Mouse (Mus musculus) thymus, adult 2 months (tissue): ENCODE measurements around the gene Tuba3a. TPM values are rescaled to one million over a fixed set of nuclear protein-coding genes. Genes with fewer than 3 reads are reported as not detected.

Experiments used
- DNase-seq: peaks from one replicate; pipeline ENCODE4 v3.0.0; 2021
- H3K27ac ChIP-seq: fragments of 200-500 bp; 2 replicates; pipeline ENCODE4 v1.5.1; 2012; ENCODE audit warnings: low read length, control low read depth; ENCODE audit not compliant: control insufficient read depth, insufficient read depth
- H3K27me3 ChIP-seq: fragments of 200-500 bp; 2 replicates; pipeline ENCODE4 v1.6.1; 2012; ENCODE audit warnings: mild to moderate bottlenecking, low read length, moderate library complexity, mixed read lengths; ENCODE audit not compliant: control insufficient read depth, insufficient read depth
- H3K36me3 ChIP-seq: fragments of 200-500 bp; 2 replicates; pipeline ENCODE4 v1.6.1; 2012; ENCODE audit warnings: mild to moderate bottlenecking, low read length, moderate library complexity; ENCODE audit not compliant: control insufficient read depth, insufficient read depth
- H3K4me1 ChIP-seq: fragments of 200-500 bp; replicated peaks from 2 replicates; pipeline ENCODE4 v1.6.1; 2012; ENCODE audit warnings: low read length; ENCODE audit not compliant: control insufficient read depth, insufficient read depth
- H3K4me3 ChIP-seq: fragments of 200-500 bp; 2 replicates; pipeline ENCODE4 v1.5.1; 2012; ENCODE audit warnings: mild to moderate bottlenecking, low read length, control low read depth, moderate library complexity; ENCODE audit not compliant: control insufficient read depth, insufficient read depth
- CTCF ChIP-seq: fragments of 200-500 bp; IDR thresholded peaks from 2 replicates; pipeline ENCODE4 v1.5.1; 2012; ENCODE audit warnings: mild to moderate bottlenecking, control low read depth, low read length, moderate library complexity, borderline replicate concordance; ENCODE audit not compliant: control insufficient read depth, poor library complexity, insufficient read depth; ENCODE audit errors: extremely low read depth
- POLR2A ChIP-seq: fragments of 200-500 bp; IDR thresholded peaks from 2 replicates; pipeline ENCODE4 v1.6.1; 2012; ENCODE audit warnings: mild to moderate bottlenecking, low read length, control low read depth, moderate library complexity; ENCODE audit not compliant: control insufficient read depth, poor library complexity, insufficient read depth; ENCODE audit errors: extremely low read depth
- WGBS: fragments of 180-500 bp; shearing (Covaris S2); methylation state at CpG from one replicate; pipeline ENCODE4 v1.1.7; 2018; 5-methylcytosine and 5-hydroxymethylcytosine counted together
- polyA plus RNA-seq: library from polyadenylated mRNA; depleted of rRNA; stranded (reverse); fragments of >200 nt; gene quantifications from 2 replicates; pipeline ENCODE4 v1.2.3, GENCODE M21; 2012

The Tuba3a gene
- polyA plus RNA-seq, 1 experiment, result 0.84 TPM

- 8% methylated on average over 8 of the region's 8 CpGs for WGBS
- no peaks in the 10 kb centered on the region for H3K27me3 ChIP-seq
- H3K36me3 ChIP-seq, result no peaks in the 10 kb centered on the region
- no peak overlapping the region for H3K4me3 ChIP-seq
- DNase-seq, result peak; percentile 82
- TF ChIP-seq CTCF (no peak), POLR2A (no peak)
- H3K27ac ChIP-seq, result peak overlapping the region; percentile 43
- H3K4me1 ChIP-seq, result peaks cover 75% of the 10 kb centered on the region
Measured at GRCm38 (mm10) chr6:125241566-125241965, 44.3 kb downstream of the Tuba3a start.

- DNase-seq, result peak; percentile 23
- TF ChIP-seq POLR2A (no peak), CTCF (no peak)
- H3K27me3 ChIP-seq, result no peaks in the 10 kb centered on the region
- no peak overlapping the region for H3K4me3 ChIP-seq
- no peaks in the 10 kb centered on the region for H3K36me3 ChIP-seq
- WGBS, result 44% methylated on average over 5 of the region's 5 CpGs
- peaks cover 69% of the 10 kb centered on the region for H3K4me1 ChIP-seq
- H3K27ac ChIP-seq, result peak overlapping the region; percentile 61
Measured at GRCm38 (mm10) chr6:125240617-125241016, 45.2 kb downstream of the Tuba3a start.

GRCm38 (mm10) chr6:125239547-125239946 is 46.3 kb downstream of the Tuba3a start:
- Histone ChIP-seq H3K27me3 (no peaks in the 10 kb centered on the region), H3K36me3 (no peaks in the 10 kb centered on the region; the same call in 1 of the 2 replicates), H3K27ac (peak overlapping the region; percentile 94; the same call in 1 of the 2 replicates), H3K4me1 (peaks cover 62% of the 10 kb centered on the region), H3K4me3 (no peak overlapping the region)
- TF ChIP-seq CTCF, result no peak
- TF ChIP-seq POLR2A, result no peak
- WGBS, result 74% methylated on average over 5 of the region's 5 CpGs
- DNase-seq, result no peak

- DNase-seq, result peak; percentile 80
- TF ChIP-seq CTCF, result no peak
- TF ChIP-seq POLR2A, result no peak
- peak overlapping the region; percentile 99 for H3K27ac ChIP-seq
- H3K27me3 ChIP-seq, result no peaks in the 10 kb centered on the region
- no peak overlapping the region; the same call in 1 of the 2 replicates for H3K4me3 ChIP-seq
- 5% methylated on average over 6 of the region's 6 CpGs for WGBS
- peaks cover 65% of the 10 kb centered on the region for H3K4me1 ChIP-seq
- peaks cover 11% of the 10 kb centered on the region for H3K36me3 ChIP-seq
Measured at GRCm38 (mm10) chr6:125238396-125238795, 47.4 kb downstream of the Tuba3a start.

GRCm38 (mm10) chr6:125237421-125237820 is 48.4 kb downstream of the Tuba3a start:
- Histone ChIP-seq H3K36me3 (peaks cover 21% of the 10 kb centered on the region), H3K27ac (peak overlapping the region; percentile 99), H3K4me3 (peak overlapping the region; percentile 95), H3K4me1 (peaks cover 66% of the 10 kb centered on the region), H3K27me3 (no peaks in the 10 kb centered on the region)
- TF ChIP-seq POLR2A, result no peak
- TF ChIP-seq CTCF, result no peak
- WGBS, result 10% methylated on average over 4 of the region's 4 CpGs
- DNase-seq, result peak; percentile 61

- DNase-seq, result peak; percentile 84
- Histone ChIP-seq H3K27ac (peak within 1 kb of the TSS; percentile 99), H3K4me3 (peak within 1 kb of the TSS; percentile 95), H3K4me1 (peaks cover 60% of the 10 kb centered on the region), H3K36me3 (peaks cover 23% of the 10 kb centered on the region), H3K27me3 (no peaks in the 10 kb centered on the region)
- 5% methylated on average over 6 of the region's 6 CpGs for WGBS
- TF ChIP-seq POLR2A, result peak; percentile 93
- no peak for TF ChIP-seq CTCF
Measured at GRCm38 (mm10) chr6:125236782-125237181, 49.1 kb downstream of the Tuba3a start, which contains the start of gene Cd27. Gene Cd27 (minus strand): TSS chr6:125237010.

GRCm38 (mm10) chr6:125236341-125236740 is 49.5 kb downstream of the Tuba3a start:
- H3K4me1 ChIP-seq, result peaks cover 55% of the 10 kb centered on the region
- peak; percentile 48 for DNase-seq
- TF ChIP-seq CTCF, result no peak
- TF ChIP-seq POLR2A, result no peak
- peak overlapping the region; percentile 95 for H3K4me3 ChIP-seq
- H3K27ac ChIP-seq, result peak overlapping the region; percentile 99
- H3K36me3 ChIP-seq, result peaks cover 23% of the 10 kb centered on the region
- WGBS, result 5% methylated on average over 6 of the region's 6 CpGs
- no peaks in the 10 kb centered on the region for H3K27me3 ChIP-seq
